Mouse (Mus musculus) CH12.LX (cell line): ENCODE measurements around the gene Tpm1.

Source experiments
- CHD2 ChIP-seq: IDR thresholded peaks from 2 replicates; pipeline ENCODE4 v1.6.1; 2011; ENCODE audit warnings: low read length, improper control_type of control experiment
- CTCF ChIP-seq, 2 experiments: IDR thresholded peaks in 1 of 2; conservative IDR thresholded peaks in 1 of 2; 2 replicates each; pipeline ENCODE4 v1.5.1; 2011 to 2012; ENCODE audit warnings: low read depth in 2 of 2, low read length in 2 of 2, improper control_type of control experiment in 1 of 2, inconsistent platforms in 1 of 2, mild to moderate bottlenecking in 1 of 2, moderate library complexity in 1 of 2
- E2F4 ChIP-seq: IDR thresholded peaks from 2 replicates; pipeline ENCODE4 v1.6.1; 2011; ENCODE audit warnings: low read depth, low read length, improper control_type of control experiment; ENCODE audit not compliant: insufficient replicate concordance
- EP300 ChIP-seq: IDR thresholded peaks from 2 replicates; pipeline ENCODE4 v1.6.1; 2011; ENCODE audit warnings: low read length, improper control_type of control experiment
- MYC ChIP-seq: IDR thresholded peaks from 2 replicates; pipeline ENCODE4 v1.6.1; 2011; ENCODE audit warnings: low read depth, mild to moderate bottlenecking, improper control_type of control experiment, low read length
- NELFE ChIP-seq: IDR thresholded peaks from 2 replicates; pipeline ENCODE4 v1.6.1; 2011; ENCODE audit warnings: low read depth, low read length, improper control_type of control experiment
- POLR2A ChIP-seq: IDR thresholded peaks from 2 replicates; pipeline ENCODE4 v1.6.1; 2011; ENCODE audit warnings: low read depth, mild to moderate bottlenecking, improper control_type of control experiment, low read length
- SIN3A ChIP-seq: IDR thresholded peaks from 2 replicates; pipeline ENCODE4 v1.6.1; 2012; ENCODE audit warnings: low read length, improper control_type of control experiment, inconsistent platforms
- UBTF ChIP-seq: IDR thresholded peaks from 2 replicates; pipeline ENCODE4 v1.6.1; 2012; ENCODE audit warnings: low read depth, mild to moderate bottlenecking, inconsistent platforms, low read length, improper control_type of control experiment, moderate library complexity
- USF2 ChIP-seq: conservative IDR thresholded peaks from 2 replicates; pipeline ENCODE4 v1.6.1; 2011; ENCODE audit warnings: low read depth, low read length, improper control_type of control experiment
- ZNF384 ChIP-seq: IDR thresholded peaks from 2 replicates; pipeline ENCODE4 v1.6.1; 2012; ENCODE audit warnings: low read depth, low read length, improper control_type of control experiment, inconsistent platforms

GRCm38 (mm10) chr9:67071596-67071995 is 22.4 kb upstream of the Tpm1 start:
- TF ChIP-seq E2F4 = no peak
- TF ChIP-seq USF2 = no peak
- no peak for TF ChIP-seq CTCF (conservative IDR thresholded peaks at IDR 0.05 in 1 of 2, IDR thresholded peaks at IDR 0.05 in 1 of 2; ENCODE audit: low read depth in 2 of 2, low read length in 2 of 2)
- TF ChIP-seq POLR2A = no peak
- no peak for TF ChIP-seq MYC
- no peak for TF ChIP-seq EP300
- no peak for TF ChIP-seq SIN3A
- no peak for TF ChIP-seq ZNF384
- TF ChIP-seq UBTF = no peak
- no peak for TF ChIP-seq NELFE
- TF ChIP-seq CHD2 = no peak
